Mouse (Mus musculus) activated CD4-positive, CD25-positive, alpha-beta regulatory T cell, adult 4 months (primary cell): ENCODE measurements around the gene Abhd8. TPM values are rescaled to one million over a fixed set of nuclear protein-coding genes. Genes with fewer than 3 reads are reported as not detected.
"Not testable (repeated sequence)": the region's sequence is repeated elsewhere in the genome, so short reads cannot be mapped to it uniquely, and the experiment has no call there.

Source experiments
- ATAC-seq: one replicate; pipeline ENCODE4 v1.8.0; 2017
- polyA plus RNA-seq, 2 experiments: library from polyadenylated mRNA; unstranded; fragments of 100-300 nt; shearing (Covaris generic); gene quantifications; one replicate each; pipeline ENCODE4 v1.2.1; 2017

The Abhd8 gene
- polyA plus RNA-seq, 2 experiments from 2014 or later, result 24.7 to 29.0 TPM

DNA sequence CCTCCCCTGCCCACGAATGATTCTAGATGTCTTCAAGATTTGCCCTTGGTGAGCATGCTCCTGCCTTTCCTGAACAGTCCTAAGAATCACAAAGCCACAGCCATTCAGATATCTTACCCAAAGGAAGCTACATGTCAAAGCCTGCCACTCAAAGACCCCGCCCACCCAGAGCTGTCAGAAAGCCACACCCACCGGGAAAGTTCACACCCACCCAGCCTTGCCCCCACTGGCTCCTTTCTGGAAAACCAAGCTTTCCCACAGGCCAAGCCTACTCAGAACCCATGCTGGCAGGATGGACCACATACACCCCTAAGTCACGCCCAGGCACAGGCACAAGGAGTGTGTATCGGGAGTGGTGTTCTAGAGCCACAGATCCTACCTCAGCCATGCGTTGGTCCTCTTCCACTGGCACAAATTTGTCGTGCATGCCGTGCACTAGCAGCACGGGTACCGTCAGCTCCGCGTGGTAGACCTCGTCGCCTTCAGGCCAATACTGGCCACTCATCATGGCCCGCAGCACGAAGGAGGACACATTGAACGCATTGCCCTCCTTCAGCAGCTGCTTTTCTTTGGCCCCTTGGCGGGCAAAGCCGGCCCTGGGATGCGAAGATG is 5.7 kb downstream of the Abhd8 start:
- no peak for ATAC-seq

DNA sequence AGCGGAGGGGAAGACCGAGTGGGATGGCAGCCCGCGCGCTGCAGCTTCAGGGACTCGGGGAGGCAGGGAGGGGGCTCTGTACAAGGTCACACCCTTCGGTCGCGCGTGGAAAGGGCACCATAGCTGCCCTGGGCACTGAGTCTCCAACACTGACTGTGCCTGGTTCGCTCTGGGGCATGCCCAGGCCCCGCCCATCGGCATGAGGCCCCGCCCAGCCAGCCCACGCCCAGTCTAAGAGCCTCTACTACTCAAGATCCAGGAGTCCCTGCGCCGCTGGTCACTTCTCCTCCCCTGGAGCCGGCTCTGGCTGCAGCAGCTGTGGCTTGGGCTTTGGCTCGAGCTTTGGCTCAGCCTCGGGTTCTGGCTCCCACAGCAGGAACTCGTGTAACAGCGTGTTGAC is 6.5 kb downstream of the Abhd8 start:
- no peak for ATAC-seq

DNA sequence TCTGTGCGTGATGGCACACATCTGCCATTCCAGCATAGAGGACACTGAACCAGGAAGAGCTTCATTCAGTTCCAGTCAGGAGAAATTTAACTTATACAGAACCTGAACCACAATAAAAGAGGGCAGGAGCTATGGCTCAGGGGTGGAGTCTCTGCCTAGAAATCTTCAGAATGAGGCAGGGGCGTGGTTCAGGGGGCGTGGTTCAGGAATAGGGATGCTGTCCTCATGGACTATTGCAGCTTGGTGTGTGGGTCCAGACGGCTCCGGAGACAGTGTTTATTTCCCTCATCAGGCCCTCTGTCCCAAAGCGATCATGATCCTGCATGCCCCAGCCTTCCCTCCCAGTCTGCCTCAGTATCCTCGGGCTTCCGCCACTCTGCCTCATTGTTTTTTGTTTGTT is 8.8 kb downstream of the Abhd8 start:
- no peak for ATAC-seq

- ATAC-seq, result no peak
Measured at GRCm38 (mm10) chr8:71452669-71453068, 10.8 kb downstream of the Abhd8 start.

DNA sequence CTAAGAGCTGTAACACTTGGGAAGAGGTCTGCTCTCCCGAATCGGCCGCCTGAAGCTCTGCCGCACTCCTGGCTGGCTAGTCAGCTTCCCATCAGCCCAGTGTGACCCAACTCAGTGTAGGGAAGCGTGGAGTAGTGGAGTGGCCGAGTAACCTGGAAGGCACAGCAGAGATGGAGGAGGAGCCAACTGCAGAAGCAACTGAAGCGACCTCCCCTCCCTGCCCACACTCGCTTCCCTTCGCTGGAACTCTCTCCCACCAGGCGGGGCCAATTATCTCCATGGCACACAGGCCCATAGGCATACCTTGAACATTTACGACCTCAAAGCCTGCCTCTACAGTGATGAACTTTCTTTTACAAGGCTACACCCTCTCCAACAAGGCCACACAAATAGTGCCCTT is 11.7 kb downstream of the Abhd8 start:
- ATAC-seq, result no peak

- no peak for ATAC-seq
Measured at GRCm38 (mm10) chr8:71451337-71451736, 12.1 kb downstream of the Abhd8 start.

GRCm38 (mm10) chr8:71445096-71445495 is 18.4 kb downstream of the Abhd8 start:
- ATAC-seq, result no peak

GRCm38 (mm10) chr8:71441404-71441803 is 22.1 kb downstream of the Abhd8 start:
- peak; percentile 65 for ATAC-seq

DNA sequence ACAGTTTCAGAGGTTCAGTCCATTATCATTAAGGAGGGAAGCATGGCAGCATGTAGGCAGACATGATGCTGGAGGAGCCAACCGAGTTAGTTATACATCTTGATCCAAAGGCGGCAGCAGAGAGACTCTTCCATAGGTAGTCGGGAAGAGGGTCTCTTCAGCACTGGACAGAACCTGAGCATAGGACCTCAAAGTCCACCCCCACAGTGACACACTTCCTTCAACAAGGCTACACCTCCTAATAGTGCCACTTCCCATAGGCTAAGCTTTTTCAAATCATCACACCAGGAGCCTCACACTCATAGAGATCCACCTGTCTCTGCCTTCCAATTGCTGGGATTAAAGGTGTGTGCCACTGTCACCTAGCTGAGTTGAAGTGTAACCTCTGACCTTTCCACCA is 26.4 kb downstream of the Abhd8 start:
- ATAC-seq, result no peak

DNA sequence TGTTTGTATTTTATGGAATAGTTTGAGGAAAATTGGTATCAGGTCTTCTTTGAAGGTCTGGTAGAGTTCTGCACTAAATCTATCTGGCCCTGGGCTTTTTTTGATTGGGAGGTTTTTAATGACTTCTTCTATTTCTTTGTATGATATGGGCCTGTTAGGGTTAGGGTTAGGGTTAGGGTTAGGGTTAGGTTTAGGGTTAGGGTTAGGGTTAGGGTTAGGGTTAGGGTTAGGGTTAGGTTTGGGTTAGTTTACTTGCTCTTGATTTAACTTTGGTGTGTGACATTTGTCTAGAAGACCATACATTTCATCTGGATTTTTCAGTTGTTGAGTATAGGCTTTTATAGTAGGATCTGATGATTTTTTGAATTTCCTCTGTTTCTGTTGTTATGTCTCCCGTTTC is 30.5 kb downstream of the Abhd8 start:
- ATAC-seq, result not testable (repeated sequence)

DNA sequence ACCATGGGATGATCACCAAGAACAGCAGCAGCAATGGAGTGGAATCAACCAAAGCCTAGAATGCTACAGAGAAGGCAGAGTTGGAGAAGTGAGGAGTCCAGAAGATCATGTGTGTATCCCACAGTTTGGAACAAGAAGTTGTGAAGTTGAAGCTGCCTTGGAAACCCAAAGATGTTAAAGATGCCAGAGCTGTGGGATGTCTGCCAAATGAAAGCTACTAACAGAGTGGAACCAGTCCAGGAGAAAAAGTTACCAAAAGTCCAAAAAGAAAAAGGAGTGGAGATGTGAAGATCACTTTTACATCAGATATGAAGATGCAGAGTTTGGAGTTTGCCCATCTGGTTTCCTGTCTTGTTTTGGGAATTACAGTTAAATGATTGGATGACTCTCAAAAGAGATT is 41.3 kb downstream of the Abhd8 start:
- no peak for ATAC-seq

DNA sequence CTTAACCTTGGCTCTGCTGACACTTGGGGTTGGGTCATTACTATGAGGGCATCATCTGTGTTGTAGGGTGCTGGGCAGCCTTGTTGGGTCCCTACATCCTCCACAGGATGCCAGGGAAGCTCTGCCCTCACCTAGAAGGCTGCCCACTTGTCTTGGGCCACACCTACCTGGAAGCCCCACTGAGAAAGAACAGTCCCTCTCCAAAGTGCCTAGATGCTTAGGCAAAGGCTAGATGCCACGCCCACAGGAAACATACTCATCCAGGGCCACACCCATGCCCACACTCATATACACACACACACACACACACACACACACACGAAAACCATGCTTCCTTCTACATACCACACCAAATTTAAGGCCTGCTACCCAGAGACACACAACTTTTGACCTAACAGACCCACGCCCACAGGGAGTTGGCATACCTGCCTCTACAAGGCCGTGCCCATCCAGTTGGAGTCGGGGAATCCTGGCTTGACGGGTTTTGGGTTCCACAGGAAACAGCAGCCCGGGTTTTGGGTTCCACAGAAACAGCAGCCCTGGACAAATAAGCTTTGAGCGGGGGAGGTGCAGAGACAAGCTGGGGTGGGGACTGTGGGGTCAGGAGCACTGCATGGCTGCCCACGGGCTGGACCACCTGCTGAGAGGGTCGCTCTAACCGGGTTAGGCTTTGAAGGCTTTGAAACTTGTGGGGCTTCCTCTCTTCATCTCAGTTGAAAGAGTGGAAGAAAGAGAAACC is 51.8 kb downstream of the Abhd8 start:
- ATAC-seq, result peak; percentile 36

DNA sequence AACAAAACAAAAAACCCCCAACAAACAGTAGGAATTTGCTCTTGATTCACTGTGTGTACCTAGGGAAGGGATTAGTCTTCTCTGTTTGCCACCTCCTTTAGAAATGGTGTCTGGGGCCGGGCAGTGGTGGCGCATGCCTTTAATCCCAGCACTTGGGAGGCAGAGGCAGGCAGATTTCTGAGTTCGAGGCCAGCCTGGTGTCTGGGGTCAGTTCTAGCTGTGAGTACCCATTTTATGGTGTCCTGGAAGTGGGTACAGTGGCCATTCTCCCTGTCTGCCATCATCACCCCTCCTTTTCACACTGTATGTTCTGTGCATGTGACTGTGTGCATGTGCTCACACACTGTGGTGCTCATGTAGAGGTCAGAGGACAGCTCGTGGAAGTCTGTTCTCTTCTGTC is 55.2 kb downstream of the Abhd8 start:
- ATAC-seq, result no peak

DNA sequence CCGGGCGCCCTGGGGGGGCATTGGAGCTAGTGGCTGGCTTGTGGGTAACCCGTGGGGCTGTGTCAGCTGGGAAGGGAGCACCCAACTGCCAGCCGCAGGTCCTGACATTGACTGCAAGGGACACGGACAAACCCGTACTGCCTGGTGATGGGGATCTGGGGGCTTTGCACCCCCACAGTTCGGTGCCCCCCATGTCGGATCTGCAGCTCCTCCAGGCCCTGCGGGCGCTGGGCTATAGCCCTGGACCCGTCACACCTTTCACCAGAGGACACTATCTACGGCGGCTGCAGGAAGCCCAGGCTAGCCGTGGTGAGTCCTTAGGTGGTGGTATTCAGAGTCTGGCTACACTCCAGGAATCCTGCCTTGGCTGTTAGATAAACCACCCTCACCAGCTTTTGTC is 56.0 kb downstream of the Abhd8 start:
- ATAC-seq, result no peak

Other genes starting within 250 kb of the Abhd8 start
- gene Myo9b, start 190.9 kb downstream of the Abhd8 start, polyA plus RNA-seq, result 10 to 100 TPM; 18.3 to 18.5 TPM
- 10 to 100 TPM; 27.3 to 35.0 TPM for gene Haus8, start 190.7 kb downstream of the Abhd8 start, polyA plus RNA-seq
- 100 to 1,000 TPM; 302 to 322 TPM for gene Use1, start 96.8 kb downstream of the Abhd8 start, polyA plus RNA-seq
- gene Ocel1, start 92.4 kb downstream of the Abhd8 start, polyA plus RNA-seq, result 1 to 10 TPM; 3.7 to 4.9 TPM
- under 1 TPM in 1 of 2 experiments, not detected in 1; 0.45 TPM for gene Nr2f6, start 81.7 kb downstream of the Abhd8 start, polyA plus RNA-seq
- gene Ushbp1, start 67.9 kb downstream of the Abhd8 start, polyA plus RNA-seq, result under 1 TPM in 1 of 2 experiments, not detected in 1; 0.28 TPM
- 10 to 100 TPM; 59.2 to 67.9 TPM for gene Babam1, start 66.8 kb downstream of the Abhd8 start, polyA plus RNA-seq
- 1 to 10 TPM; 1.7 to 2.4 TPM for gene Ankle1, start 57.6 kb downstream of the Abhd8 start, polyA plus RNA-seq
- 100 to 1,000 TPM in 1 of 2 experiments, 10 to 100 TPM in 1; 70.3 to 101 TPM for gene Mrpl34, start 1.3 kb upstream of the Abhd8 start, polyA plus RNA-seq
- 10 to 100 TPM; 26.8 to 30.6 TPM for gene Dda1, start 5.5 kb upstream of the Abhd8 start, polyA plus RNA-seq
- under 1 TPM in 1 of 2 experiments, not detected in 1; 0.24 TPM for gene Ano8, start 22.3 kb upstream of the Abhd8 start, polyA plus RNA-seq
- 1 to 10 TPM; 3.9 to 5.1 TPM for gene Gtpbp3, start 24.4 kb upstream of the Abhd8 start, polyA plus RNA-seq
- not detected for gene Plvap, start 48.1 kb upstream of the Abhd8 start, polyA plus RNA-seq
- gene Ccdc194, start 62.1 kb upstream of the Abhd8 start, polyA plus RNA-seq, result not detected
- gene Bst2, start 73.8 kb upstream of the Abhd8 start, polyA plus RNA-seq, result 100 to 1,000 TPM in 1 of 2 experiments, 10 to 100 TPM in 1; 40.2 to 113 TPM
- gene Mvb12a, start 79.3 kb upstream of the Abhd8 start, polyA plus RNA-seq, result 10 to 100 TPM; 59.3 to 71.7 TPM
- 1 to 10 TPM in 1 of 2 experiments, under 1 TPM in 1; 0.99 to 1.7 TPM for gene Tmem221, start 95.2 kb upstream of the Abhd8 start, polyA plus RNA-seq
- gene Nxnl1, start 102.9 kb upstream of the Abhd8 start, polyA plus RNA-seq, result under 1 TPM in 1 of 2 experiments, not detected in 1; 0.15 TPM
- gene Slc27a1, start 105.2 kb upstream of the Abhd8 start, polyA plus RNA-seq, result 1 to 10 TPM; 4.4 to 8.9 TPM
- 10 to 100 TPM; 77.4 to 87.4 TPM for gene Pgls, start 128.5 kb upstream of the Abhd8 start, polyA plus RNA-seq
- 1 to 10 TPM; 1.9 to 3.9 TPM for gene Fam129c, start 134.0 kb upstream of the Abhd8 start, polyA plus RNA-seq
- 10 to 100 TPM; 10.5 to 11.4 TPM for gene Colgalt1, start 147.3 kb upstream of the Abhd8 start, polyA plus RNA-seq
- under 1 TPM; 0.37 to 0.93 TPM for gene Unc13a, start 208.1 kb upstream of the Abhd8 start, polyA plus RNA-seq
- gene Jak3, start 212.6 kb upstream of the Abhd8 start, polyA plus RNA-seq, result 10 to 100 TPM; 18.6 to 41.7 TPM
- 10 to 100 TPM; 16.4 to 23.9 TPM for gene Insl3, start 225.6 kb upstream of the Abhd8 start, polyA plus RNA-seq
- 1 to 10 TPM; 3.3 to 3.8 TPM for gene B3gnt3, start 238.1 kb upstream of the Abhd8 start, polyA plus RNA-seq